10 mouse cellular contexts compared by ENCODE assay signal in the genomic region with DNA sequence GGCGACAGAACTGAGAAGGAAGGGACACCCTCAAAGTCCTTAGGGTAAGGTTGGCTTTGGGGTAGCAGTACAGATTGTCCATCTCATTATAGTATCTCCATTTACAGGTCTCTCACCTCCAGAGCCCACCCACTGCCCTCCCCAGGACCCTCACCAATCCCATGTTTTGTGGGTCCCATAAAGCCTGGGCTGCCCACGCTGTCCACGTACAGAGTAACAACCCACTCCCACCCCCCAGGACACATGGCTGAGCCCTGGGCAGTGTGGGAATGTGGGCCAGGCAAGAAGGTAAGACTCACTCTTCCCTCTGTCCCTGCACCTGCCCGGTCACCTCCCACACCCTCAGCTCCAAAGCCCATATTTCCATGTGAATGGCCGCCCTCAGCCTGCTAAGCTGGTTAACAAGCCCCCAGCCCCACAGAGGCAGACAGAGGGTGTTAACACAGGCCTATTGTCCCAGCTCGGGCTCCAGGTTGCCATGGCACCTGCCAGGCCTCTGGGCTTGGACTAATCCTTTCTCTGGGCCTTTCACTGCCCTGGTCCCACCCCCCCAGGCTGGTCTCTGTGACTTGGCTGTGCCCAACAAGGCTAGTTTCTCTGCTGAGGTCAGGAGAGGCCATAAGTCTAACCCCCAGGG. TPM values are rescaled to one million over a fixed set of nuclear protein-coding genes. Genes with fewer than 3 reads are reported as not detected.
DNase-seq lines count a peak whose midpoint lies in the region; ATAC-seq and TF ChIP-seq lines count a peak whose summit lies in the region.
"Had no signal": no experiment of that assay in that cellular context is flagged by ENCODE, and none has a peak within 500 bp of the region (broad histone marks: within the 10 kb centered on the region; RNA-seq: fewer than 3 reads in every experiment).

No protein-coding gene starts in this region.

- H3K27ac ChIP-seq in embryonic facial prominence, embryonic 12.5 days: peak overlapping the region; percentile 72
- H3K27ac ChIP-seq in hindbrain, embryonic 14.5 days: peak overlapping the region; percentile 69
- H3K27ac ChIP-seq in midbrain, embryonic 15.5 days: peak overlapping the region; percentile 65

- DNase-seq in brain, embryonic 14.5 days (ENCODE audit: low read depth): peak; percentile 95
- DNase-seq in hindbrain, embryonic 14.5 days (ENCODE audit: low spot score): no peak
- no peak for DNase-seq in right cerebral cortex, postnatal 4 days
- DNase-seq in cerebellum, postnatal 4 days (ENCODE audit: low spot score in 2 of 2): no peak
- DNase-seq in cerebellum, adult 11-12 months: no peak
- DNase-seq in layer of hippocampus, adult 11-12 months (ENCODE audit: low spot score): no peak
- DNase-seq: lung, postnatal 4 days had no signal

- no peak for TF ChIP-seq CTCF in brain, embryonic 14.5 days (IDR thresholded peaks at IDR 0.05; ENCODE audit: borderline replicate concordance, extremely low read depth, insufficient read depth, insufficient read length)

- no peak for TF ChIP-seq POLR2A in brain, embryonic 14.5 days (IDR thresholded peaks at IDR 0.05; ENCODE audit: borderline replicate concordance, extremely low read depth, insufficient read depth, insufficient read length, poor library complexity, severe bottlenecking)

- no peaks in the 10 kb centered on the region for H3K9me3 ChIP-seq in embryonic facial prominence, embryonic 12.5 days
- H3K9me3 ChIP-seq in hindbrain, embryonic 14.5 days (ENCODE audit: control insufficient read depth, low read length): no peaks in the 10 kb centered on the region
- no peaks in the 10 kb centered on the region for H3K9me3 ChIP-seq in midbrain, embryonic 15.5 days

- no peak overlapping the region for H3K4me3 ChIP-seq in embryonic facial prominence, embryonic 12.5 days
- no peak overlapping the region for H3K4me3 ChIP-seq in hindbrain, embryonic 14.5 days (replicated peaks; ENCODE audit: low read length)
- no peak overlapping the region for H3K4me3 ChIP-seq in midbrain, embryonic 15.5 days

- H3K27me3 ChIP-seq in embryonic facial prominence, embryonic 12.5 days: no peaks in the 10 kb centered on the region
- H3K27me3 ChIP-seq in hindbrain, embryonic 14.5 days (ENCODE audit: control insufficient read depth, insufficient read depth, low read length): no peaks in the 10 kb centered on the region
- H3K27me3 ChIP-seq in midbrain, embryonic 15.5 days (replicated peaks): no peaks in the 10 kb centered on the region

- peak overlapping the region; percentile 19; the same call in 1 of the 2 replicates for H3K9ac ChIP-seq in embryonic facial prominence, embryonic 12.5 days
- H3K9ac ChIP-seq in hindbrain, embryonic 14.5 days: no peak overlapping the region
- no peak overlapping the region for H3K9ac ChIP-seq in midbrain, embryonic 15.5 days

- peak overlapping the region; percentile 13; the same call in 1 of the 2 replicates for H3K4me2 ChIP-seq in embryonic facial prominence, embryonic 12.5 days (replicated peaks)
- no peak overlapping the region for H3K4me2 ChIP-seq in hindbrain, embryonic 14.5 days (replicated peaks)
- 0 out of 2 replicates have a peak overlapping the region, but pooled peaks have one; percentile 3 for H3K4me2 ChIP-seq in midbrain, embryonic 15.5 days

- WGBS in embryonic facial prominence, embryonic 12.5 days: 23% methylated on average over 6 of the region's 6 CpGs
- 6% methylated on average over 6 of the region's 6 CpGs for WGBS in hindbrain, embryonic 14.5 days
- WGBS in midbrain, embryonic 15.5 days: 16% methylated on average over 6 of the region's 6 CpGs

- no peaks in the 10 kb centered on the region for H3K36me3 ChIP-seq in embryonic facial prominence, embryonic 12.5 days
- no peaks in the 10 kb centered on the region for H3K36me3 ChIP-seq in hindbrain, embryonic 14.5 days (replicated peaks; ENCODE audit: control insufficient read depth, insufficient read depth)
- H3K36me3 ChIP-seq in midbrain, embryonic 15.5 days (replicated peaks): no peaks in the 10 kb centered on the region

- peaks cover 54% of the 10 kb centered on the region for H3K4me1 ChIP-seq in embryonic facial prominence, embryonic 12.5 days
- H3K4me1 ChIP-seq in hindbrain, embryonic 14.5 days (replicated peaks; ENCODE audit: control insufficient read depth, insufficient read depth, low read length): peaks cover 39% of the 10 kb centered on the region
- peaks cover 43% of the 10 kb centered on the region for H3K4me1 ChIP-seq in midbrain, embryonic 15.5 days

- 0 out of 2 replicates have a peak, but pooled peaks have one; percentile 8 for ATAC-seq in embryonic facial prominence, embryonic 12.5 days (ENCODE audit: insufficient number of reproducible peaks, insufficient read depth, low FRiP score, low TSS enrichment)
- ATAC-seq in hindbrain, embryonic 14.5 days (ENCODE audit: low FRiP score): peak; percentile 61
- peak; percentile 74 for ATAC-seq in midbrain, embryonic 15.5 days (replicated peaks)

RNA-seq across cellular contexts. Expression of gene Grifin, which starts 19.0 kb away (rescaled TPM):
- 0.26 and 0.32 TPM in 2 replicates for polyA plus RNA-seq in brain, embryonic 14.5 days (2012; rRNA removed)
- polyA plus RNA-seq in embryonic facial prominence, embryonic 12.5 days (2016; fragmentation: Nextera tagmentation; extraction: Ambion mirVana): 0.53 and 1.1 TPM in 2 replicates
- polyA plus RNA-seq in hindbrain, embryonic 14.5 days (2014; fragmentation: Nextera tagmentation; extraction: Ambion mirVana): 0.61 TPM in 1 of 2 replicates, not detected in the other
- polyA plus RNA-seq in midbrain, embryonic 15.5 days (2015; fragmentation: Nextera tagmentation; extraction: Ambion mirVana): 0.41 TPM in 1 of 2 replicates, not detected in the other
- polyA plus RNA-seq: gonadal fat pad, adult 2 months had no signal

RNA-seq across cellular contexts. Expression of gene Lfng, which starts 23.3 kb away (rescaled TPM):
- polyA plus RNA-seq in brain, embryonic 14.5 days (2012; rRNA removed): 55.8 and 73.4 TPM in 2 replicates
- polyA plus RNA-seq in embryonic facial prominence, embryonic 12.5 days (2016; fragmentation: Nextera tagmentation; extraction: Ambion mirVana): 14.0 and 14.2 TPM in 2 replicates
- 25.7 and 30.1 TPM in 2 replicates for polyA plus RNA-seq in hindbrain, embryonic 14.5 days (2014; fragmentation: Nextera tagmentation; extraction: Ambion mirVana)
- polyA plus RNA-seq in midbrain, embryonic 15.5 days (2015; fragmentation: Nextera tagmentation; extraction: Ambion mirVana): 20.4 and 21.8 TPM in 2 replicates

Comparison
In these comparisons a context has a peak if more than half of its experiments do, and no peak if none do; other contexts are left out.
1. ATAC-seq: peak in every context shown above with its lines; median percentile 74 in midbrain, embryonic 15.5 days; 61 in hindbrain, embryonic 14.5 days; 8 in embryonic facial prominence, embryonic 12.5 days.